Mouse (Mus musculus): Measurements from ENCODE around the gene Edil3.

Edil3 gene

DNA sequence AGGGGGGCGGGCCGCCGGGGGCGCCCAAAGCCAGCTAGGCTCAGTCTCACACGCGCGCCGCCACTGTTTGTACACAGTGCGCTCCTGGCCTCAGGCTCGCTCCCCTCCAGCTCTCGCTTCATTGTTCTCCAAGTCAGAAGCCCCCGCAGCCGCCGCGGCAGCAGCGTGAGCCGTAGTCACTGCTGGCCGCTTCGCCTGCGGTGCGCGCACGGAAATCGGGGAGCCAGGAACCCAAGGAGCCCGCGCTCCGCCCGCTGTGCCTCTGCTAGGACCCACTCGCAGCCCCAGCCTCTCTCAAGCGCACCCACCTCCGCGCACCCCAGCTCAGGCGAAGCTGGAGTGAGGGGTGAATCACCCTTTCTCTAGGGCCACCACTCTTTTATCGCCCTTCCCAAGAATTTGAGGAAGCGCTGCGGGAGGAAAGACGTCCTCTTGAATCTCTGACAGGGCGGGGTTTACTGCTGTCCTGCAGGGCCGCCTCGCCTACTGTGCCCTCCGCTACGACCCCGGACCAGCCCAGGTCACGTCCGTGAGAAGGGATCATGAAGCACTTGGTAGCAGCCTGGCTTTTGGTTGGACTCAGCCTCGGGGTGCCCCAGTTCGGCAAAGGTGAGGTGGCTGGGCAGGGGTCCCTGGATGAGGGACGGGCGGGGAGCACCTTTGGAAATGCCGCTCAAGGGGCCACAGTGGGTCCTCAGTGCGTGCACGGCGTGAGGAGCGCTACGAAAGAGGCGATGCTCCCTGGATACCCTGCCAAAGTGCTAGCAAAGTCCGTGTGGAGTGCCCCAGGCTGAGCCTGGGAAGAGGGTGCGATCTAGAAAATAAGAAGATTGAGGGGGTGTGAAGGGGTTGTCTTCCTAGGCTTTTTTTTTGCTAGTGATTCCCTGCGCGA, at the start of gene Edil3:
Edil3 (plus strand) TSS at position 33 of the 892 bp plus-strand sequence.
- peak; percentile 19 for DNase-seq (ENCODE audit: low read depth, low spot score)

DNA sequence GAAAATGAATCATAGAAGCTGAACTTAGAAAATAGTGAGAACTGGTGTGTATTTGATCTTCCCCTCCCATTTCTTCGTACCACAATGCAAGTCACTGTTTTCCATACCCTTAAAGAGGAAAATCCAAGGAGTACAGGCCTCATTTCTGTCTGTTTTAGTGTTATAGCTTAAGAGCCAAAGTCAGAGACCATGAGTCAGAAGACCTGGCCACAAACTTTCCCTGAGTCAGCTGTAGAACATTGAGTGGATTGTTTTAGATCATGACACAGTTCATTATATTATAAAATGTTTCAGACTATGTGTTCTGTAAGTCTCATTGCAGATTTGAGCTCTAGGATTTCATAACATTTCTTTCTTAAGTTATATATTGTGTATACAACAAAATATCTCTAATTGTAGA, 22.1 kb upstream of the Edil3 start:
- DNase-seq (ENCODE audit: low read depth, low spot score) = no peak

DNA sequence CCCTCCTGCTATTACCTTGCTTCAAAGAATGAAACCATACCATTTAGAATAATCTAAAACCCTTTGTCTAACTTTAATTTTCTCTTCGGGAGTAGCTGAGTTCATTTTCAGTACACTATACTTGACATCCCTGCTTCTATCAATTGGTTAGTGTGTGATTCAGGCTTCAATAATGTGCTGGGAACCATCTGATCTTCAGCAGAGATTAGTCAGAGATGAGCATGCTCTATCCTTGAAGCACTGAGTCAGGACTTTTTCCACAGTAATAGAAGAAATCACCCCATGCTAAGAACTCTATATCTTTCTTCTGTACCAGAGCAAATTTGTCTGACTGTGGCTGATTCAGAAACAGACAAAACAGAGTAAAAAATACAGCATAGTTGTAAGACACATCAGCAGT, 20.3 kb upstream of the Edil3 start:
- DNase-seq (ENCODE audit: low read depth, low spot score) = no peak

DNA sequence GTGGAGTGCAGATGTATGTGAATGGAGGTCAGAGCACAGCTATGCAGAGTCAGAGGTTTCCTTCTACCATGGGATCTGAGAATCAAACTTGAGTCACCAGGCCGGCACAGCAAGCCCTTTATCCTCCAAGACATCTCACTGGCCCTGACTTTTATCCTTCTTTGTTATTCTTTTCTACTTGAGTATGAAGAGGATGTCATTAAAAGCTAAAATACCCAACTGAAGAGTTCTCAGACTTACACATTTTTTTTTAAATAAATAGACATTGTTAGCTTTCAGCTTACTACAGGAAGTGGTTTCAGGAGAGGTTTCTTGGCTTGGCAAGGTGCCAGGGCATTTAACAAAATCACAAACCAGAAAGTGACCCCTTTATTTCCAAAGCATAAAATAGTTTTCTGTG, 15.4 kb upstream of the Edil3 start:
- no peak for DNase-seq (ENCODE audit: low read depth, low spot score)

DNA sequence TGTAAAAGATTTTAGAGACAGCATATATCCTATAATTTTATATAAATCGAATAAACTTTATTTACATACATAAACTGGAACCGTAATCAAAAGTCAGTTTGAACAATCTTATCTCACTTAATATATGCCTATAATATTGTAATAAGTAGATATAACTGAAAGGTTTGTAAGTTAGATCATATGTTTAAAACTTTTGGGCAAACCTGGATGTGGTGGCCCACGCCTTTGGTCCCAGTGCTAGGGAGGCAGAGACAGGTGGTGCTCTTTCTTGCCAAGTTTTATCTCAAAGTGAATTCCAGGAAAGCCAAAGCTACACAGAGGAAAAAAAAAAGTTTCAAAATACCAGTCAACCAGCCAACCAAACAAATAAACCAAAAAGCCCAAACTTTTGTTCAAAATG, 15.0 kb upstream of the Edil3 start:
- no peak for DNase-seq (ENCODE audit: low read depth, low spot score)

DNA sequence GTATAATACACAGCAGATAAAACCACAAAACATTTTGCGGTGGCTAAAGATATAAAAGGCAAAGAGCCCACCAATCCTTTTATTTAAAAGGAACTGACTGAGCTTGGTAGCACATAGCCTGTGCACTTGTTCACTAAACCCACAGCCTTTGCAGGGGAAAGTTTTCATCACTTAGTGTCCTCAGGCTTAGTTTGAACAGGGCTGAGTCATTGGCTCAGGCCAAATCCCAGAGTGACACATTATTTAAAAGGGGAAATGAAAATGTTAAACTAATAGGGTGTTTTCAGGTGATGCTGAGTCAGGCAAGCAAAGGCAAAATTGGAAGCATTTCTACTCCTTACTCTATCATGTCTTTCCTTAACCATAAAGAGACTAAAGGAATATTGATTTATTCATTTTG, 11.2 kb upstream of the Edil3 start:
- DNase-seq (ENCODE audit: low read depth, low spot score) = no peak

DNA sequence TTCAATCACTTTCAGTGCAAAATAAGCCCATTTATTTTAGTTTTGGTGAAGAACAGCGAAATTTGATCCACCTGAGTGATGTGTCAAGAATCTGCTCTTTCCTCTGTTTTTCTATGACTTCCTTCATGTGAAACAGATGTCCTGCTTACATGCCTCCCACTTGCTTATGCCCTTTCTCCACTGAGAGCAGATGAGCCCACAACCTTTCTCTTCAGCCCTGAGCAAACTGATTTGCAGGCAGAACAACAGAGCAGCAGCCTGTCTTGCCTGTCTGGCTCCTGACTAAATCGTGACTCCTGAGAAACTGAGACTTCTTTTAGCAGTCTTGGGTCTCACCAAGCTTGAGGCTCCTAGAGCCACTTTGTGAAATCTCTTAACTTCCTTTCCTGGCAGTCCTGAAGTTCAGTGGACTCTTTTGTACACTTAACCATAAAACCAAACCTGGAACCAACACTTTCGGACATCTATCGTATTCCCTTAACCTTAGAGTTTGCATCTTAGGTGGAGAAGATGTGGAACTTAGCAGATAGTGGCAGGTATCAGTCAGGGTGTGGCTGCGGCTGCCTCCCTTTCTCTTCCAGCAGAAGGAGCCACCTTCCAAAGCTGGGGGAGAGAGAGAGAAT, 475 bp upstream of the Edil3 start:
- DNase-seq (ENCODE audit: low read depth, low spot score) = no peak

DNA sequence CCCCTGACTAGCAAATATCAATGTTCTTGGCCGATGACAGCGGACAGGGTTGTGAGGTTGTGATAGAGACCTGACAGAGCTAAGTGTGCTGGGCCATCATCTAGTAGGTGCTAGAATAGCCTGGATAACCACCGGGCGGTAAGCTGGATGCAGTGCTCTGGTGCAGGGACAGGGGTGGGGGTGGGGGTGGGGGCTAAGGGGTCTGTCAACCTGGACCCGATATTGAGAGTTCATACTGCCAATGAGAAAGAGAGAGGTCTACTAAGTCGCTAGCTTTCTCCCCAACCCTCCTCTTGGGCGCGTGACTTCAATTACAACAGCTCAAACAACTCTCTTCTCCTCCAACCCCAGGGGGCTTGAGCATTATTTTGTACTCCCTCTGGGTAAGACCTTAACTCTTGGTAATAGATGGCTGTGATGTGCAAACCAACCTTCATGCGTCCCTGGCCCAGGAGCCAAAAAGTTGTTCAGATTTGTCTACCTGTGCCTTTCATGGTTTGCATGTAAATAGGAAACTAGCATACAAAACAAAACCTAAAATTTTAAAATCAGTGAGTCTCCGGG, 1.1 kb downstream of the Edil3 start:
- DNase-seq (ENCODE audit: low read depth, low spot score) = no peak

DNA sequence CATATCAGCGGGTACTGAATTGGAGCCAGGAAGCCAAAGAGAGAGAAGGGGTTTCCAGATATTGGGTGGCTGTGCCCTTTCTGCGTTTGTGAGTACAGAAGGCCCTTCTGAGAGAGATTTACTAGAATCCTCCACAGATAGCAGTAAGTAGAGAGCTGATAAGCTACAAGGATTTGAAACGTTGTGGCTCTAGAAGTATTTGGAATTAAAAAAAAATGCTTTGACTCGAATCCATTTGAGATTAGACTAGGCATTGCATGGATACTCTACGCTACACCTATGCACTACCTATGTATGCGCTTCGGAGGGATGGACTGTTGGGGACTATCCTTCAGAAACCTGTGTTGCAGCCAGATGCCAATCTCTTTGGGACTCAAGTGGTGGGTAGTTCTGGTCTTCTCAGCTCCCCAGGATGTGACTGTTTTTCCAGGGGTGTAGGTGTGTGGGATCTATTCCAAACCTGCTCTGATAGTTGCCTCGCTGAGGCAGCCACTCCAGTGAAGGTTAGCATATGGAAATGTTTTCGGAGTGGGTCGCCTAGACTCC, 1.8 kb downstream of the Edil3 start:
- no peak for DNase-seq (ENCODE audit: low read depth, low spot score)

DNA sequence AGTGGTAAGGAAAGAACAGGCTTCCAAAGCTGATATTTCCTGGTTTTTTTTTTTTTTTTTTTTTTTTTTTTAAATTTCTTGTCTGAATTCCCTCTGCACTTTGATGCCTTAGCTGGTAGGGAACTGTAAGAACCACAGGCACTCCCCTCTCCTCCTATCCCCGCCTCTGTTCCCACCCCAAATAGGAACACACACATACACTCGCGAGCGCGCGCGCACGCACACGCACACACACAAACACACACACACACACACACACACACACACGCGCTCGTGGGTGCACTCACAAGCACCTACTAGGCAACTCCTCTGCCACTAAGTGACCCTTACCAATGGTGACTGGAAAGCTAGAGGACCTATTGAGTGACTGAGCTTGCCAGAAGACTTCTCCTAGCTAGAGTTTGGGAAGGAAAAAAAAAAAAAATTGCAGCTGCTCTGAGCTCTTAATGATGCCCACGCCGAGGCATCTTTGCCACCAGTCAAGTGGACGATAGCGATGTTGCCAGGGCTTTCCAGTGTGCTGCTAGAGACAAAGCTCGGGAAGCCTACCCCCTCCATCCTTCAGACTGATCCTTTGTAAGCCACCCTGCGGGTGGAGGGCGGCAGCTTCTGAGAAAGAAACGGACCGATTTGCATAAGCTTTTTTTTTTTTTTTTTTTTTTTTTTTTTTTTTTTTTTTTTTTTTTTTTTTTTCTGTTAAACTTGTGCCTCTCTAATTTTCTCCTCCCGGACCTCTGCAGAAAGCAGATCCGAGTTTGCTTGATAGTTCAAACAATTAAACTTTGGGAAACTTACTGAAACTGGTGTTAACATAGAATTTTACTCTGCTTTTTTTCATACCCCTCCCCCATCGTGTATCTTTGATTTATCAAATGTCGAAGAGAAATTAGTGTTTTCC, 2.5 kb downstream of the Edil3 start:
- peak; percentile 39 for DNase-seq (ENCODE audit: low read depth, low spot score)

DNA sequence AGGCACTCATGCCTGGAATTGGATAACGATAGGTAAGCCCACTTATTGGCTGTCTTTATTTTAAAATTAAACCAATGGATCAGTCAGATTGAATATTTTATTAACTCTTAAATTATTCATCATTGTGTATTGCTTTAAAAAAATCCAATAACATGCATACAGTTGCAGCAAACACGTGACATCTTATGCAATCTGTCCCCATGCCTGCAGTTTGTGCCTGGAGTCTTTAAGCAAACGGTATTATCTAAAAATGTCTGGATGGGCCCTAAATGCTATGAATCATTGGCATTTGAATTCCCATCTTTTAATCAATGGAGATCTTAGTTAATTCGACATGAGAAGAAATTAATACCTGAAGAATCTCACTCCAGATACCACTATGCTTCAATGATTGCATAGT, 3.2 kb downstream of the Edil3 start:
- DNase-seq (ENCODE audit: low read depth, low spot score) = no peak

DNA sequence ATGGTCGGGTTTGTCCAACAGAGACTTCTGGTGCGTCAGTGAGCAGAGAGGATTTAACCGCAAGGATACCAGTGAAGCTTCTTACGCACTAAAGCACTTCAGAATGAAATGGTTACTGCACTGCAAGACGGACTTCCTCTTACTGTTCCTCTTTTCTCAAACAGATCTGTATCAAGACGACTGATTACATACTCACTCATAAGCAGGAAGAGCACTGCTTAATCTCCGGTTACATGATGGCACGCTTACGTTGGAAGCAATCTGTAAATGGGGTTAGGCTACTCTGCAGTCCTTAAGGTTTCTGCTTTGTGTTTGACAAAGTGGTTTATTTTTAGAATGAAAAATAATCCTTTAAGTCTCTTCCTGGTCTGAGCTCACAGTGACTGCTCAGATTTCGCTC, 7.1 kb downstream of the Edil3 start:
- DNase-seq (ENCODE audit: low read depth, low spot score) = peak; percentile 34

DNA sequence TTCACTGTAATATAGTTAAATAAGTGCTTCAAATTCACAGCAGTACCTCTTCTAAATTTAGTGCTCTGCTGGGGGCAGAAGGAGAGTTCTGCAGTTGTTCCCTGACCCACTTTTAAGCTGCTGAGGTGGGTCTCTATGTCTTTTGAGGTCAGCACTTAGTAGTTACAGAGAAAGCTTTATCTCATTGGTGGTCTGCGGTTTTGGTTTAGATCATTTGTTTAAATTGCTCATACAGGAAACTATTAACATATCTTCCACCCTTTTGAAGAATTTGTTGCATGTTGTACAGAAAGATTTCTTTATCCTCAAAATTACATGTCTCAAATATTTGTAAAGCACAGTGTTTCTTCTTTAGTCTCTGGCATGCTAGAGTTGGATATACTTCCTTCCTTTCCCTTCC, 12.5 kb downstream of the Edil3 start:
- DNase-seq (ENCODE audit: low read depth, low spot score) = no peak

DNA sequence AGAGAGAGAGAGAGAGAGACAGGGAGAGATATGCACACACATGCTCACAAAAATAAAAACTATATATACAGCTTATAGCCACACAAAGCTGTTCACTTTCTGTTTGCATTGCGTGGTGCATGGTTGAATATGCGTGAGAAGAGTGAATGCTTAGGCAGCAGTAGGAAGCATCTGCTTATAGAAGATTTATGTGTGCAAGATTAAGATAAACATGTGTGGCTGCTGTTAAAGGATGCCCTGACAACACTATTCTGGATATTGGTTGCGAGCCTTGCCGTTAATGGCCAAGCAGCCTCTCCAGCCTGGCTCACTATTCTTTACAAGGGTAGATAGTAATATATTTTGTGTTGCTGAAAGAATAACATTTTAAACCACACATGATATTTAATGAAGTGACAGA, 28.5 kb downstream of the Edil3 start:
- DNase-seq (ENCODE audit: low read depth, low spot score) = no peak

DNA sequence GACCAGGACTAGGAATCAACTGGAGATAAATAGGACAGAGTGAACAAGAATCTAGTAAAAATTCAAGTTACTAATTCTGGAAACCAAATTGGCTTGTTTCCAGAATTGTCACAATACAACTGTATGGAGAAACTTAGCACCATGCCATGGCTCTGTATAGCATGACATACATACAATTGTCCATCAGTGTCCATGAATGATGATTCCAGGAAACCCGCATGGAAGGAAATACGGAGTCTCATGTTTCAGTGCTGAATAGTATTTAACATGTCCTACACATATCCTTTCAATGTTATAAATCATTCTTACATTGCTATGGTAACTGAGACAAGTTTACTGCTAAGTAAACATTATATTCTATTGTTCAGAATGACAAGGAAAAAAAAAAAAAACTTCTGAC, 58.7 kb downstream of the Edil3 start:
- DNase-seq (ENCODE audit: low read depth, low spot score) = no peak

DNA sequence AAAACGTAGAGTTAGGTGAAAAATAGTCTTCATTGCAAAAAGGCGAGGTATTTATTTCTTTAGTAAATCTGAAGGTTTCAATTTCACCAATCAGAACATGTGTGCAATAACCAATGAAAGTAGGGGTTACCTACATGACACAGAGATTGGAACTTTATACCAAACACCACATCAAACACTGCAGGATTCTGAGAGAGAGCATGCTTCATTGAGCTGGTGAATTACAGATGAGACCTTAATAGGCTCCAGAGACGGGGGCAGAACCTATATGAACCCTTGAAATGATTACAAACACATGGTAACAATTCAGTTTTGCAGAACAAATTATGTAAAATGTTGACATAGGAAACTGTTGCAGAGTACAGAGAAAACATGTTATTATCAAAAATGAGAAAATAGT, 69.5 kb downstream of the Edil3 start:
- DNase-seq (ENCODE audit: low read depth, low spot score) = no peak

DNA sequence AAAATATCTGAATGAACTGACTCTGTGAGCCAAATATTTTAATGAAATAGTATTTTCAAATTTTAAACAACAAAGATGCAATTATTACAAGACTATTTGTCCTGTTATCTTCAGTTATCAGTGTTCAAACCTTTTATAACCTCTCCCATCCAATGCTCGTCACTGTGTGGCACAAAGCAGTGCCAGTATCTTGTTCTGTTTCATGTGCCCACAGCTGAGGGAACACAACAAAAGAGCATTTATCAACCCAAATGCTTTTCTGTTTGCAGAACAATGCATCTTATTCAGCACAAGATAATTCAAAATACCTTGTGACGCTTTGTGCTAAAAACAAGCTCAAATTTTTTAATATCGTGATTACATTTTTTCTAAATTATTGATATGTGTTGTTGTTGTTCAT, 78.8 kb downstream of the Edil3 start:
- DNase-seq (ENCODE audit: low read depth, low spot score) = no peak

DNA sequence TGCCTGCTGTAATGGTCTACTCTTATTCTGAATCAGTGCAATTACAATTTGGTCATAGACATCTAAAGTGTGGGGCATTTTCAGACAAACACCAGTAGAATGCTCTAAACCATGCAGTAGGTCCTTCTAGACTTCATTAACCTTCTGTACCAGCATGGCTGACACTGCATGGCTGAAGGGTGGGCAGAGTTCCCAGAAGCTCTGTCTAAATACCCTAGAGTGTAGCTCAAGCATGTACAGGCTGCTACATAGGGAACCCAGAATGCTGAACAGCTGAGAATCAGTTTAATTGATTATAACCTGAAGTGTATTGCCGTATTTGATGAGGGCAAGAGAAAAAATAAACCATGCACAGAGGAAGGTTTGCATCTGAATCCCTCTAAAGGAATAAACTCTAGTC, 86.1 kb downstream of the Edil3 start:
- DNase-seq (ENCODE audit: low read depth, low spot score) = no peak

DNA sequence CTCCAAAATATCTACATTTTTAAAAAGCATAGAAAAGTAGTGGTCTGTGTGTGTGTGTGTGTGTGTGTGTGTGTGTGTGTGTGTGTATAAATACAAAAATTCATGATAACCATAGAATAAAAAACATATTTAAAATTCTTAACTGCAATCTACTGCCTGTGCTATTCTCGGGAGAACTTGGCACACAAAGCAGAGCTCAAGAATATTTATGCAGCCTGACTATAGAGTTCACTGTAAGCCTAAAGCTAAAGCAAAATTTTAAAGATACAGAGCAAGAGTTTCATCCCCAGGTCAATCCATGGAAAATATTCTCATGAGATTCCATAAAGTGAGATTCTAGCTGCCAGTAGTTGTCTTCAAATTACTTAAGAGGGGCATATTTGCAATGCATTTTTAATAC, 86.9 kb downstream of the Edil3 start:
- DNase-seq (ENCODE audit: low read depth, low spot score) = no peak

DNA sequence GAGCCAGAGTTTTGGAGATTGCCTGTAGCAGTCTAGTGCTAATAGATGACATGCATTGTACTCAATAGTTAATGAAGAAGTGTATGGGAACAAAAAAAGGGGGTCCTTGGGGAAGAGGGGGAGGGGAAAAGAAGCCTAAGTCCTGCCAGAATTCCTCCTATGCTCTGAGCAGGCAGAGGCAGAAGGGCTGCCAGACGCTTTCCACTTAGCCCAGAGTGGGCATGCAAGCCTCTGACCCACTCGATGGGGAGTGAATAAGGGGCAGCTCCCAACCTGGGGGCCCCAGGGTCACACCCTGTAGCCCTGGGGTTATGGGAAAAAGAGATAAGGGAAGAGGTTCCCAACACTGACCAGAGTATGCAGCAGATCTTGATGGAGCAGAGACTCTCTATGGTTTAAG, 95.2 kb downstream of the Edil3 start:
- no peak for DNase-seq (ENCODE audit: low read depth, low spot score)

DNA sequence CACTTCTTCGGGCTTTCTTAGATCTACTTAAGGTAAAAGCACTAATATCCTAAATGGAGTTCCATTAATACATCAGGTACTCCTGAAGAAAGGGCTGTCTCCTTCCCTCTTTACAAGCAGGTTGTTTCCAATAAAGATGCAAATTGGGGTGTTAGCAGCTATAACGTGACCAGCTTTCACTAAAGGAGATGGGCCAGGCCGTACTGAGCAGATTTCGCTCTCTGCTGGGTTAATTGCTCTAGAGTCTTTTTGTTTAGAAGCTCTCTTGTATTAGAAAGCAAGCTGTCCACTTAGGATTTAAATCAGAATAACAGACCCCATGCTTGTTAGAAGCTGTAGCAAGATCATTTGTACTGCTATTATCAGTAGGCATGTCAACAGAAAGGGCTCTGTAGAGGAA, 108.4 kb downstream of the Edil3 start:
- DNase-seq (ENCODE audit: low read depth, low spot score) = no peak

DNA sequence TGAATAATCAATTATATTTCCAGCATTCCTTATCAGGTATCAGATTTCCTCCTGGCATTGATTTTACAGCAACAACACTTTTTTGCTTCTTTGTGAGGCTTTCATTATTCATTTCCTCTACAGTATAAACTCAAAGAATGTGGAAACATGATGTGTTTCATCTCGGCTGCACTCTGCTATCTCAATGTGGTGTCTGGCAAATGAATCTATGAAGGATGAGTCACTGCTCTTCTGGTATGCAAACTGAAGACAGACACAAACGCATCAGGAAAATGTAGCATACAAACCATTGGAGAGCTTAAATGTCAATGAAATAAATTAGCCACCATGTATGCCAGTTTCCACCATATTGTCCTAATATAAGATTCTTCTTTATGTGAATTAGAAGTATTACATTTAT, 117.3 kb downstream of the Edil3 start:
- no peak for DNase-seq (ENCODE audit: low read depth, low spot score)

Measured in retina, postnatal 7 days (tissue).